Mouse (Mus musculus): ENCODE results near the gene Pitx1. TPM values are rescaled to one million over a fixed set of nuclear protein-coding genes. Genes with fewer than 3 reads are reported as not detected.

Pitx1 gene
- polyA plus RNA-seq, 1 experiment from 2014 or later: 6.3 TPM

- H3K9ac ChIP-seq (ENCODE audit: low read depth, low read length): no peak overlapping the region
- WGBS: 67% methylated on average over 7 of the region's 7 CpGs
- no peaks in the 10 kb centered on the region for H3K9me3 ChIP-seq (ENCODE audit: control insufficient read depth, low read length)
- no peaks in the 10 kb centered on the region for H3K4me1 ChIP-seq (replicated peaks; ENCODE audit: control insufficient read depth, insufficient read depth, low read length)
- H3K4me2 ChIP-seq: no peak overlapping the region
- no peak overlapping the region for H3K27ac ChIP-seq (ENCODE audit: low read depth, low read length)
- DNase-seq (ENCODE audit: low spot score) (no peak), ATAC-seq (replicated peaks; ENCODE audit: low FRiP score) (no peak)
- H3K4me3 ChIP-seq (ENCODE audit: low read depth, low read length): no peak overlapping the region
- H3K27me3 ChIP-seq (replicated peaks; ENCODE audit: control insufficient read depth, insufficient read depth, low read length): peaks cover 5% of the 10 kb centered on the region
- H3K36me3 ChIP-seq (ENCODE audit: control insufficient read depth, insufficient read depth, low read length): no peaks in the 10 kb centered on the region
Measured at GRCm38 (mm10) chr13:55855793-55856192, 19.8 kb upstream of the Pitx1 start.

GRCm38 (mm10) chr13:55852205-55852604, 16.2 kb upstream of the Pitx1 start:
- Histone ChIP-seq H3K4me3 (ENCODE audit: low read depth, low read length) (no peak overlapping the region), H3K9me3 (ENCODE audit: control insufficient read depth, low read length) (no peaks in the 10 kb centered on the region), H3K4me1 (replicated peaks; ENCODE audit: control insufficient read depth, insufficient read depth, low read length) (peaks cover 5% of the 10 kb centered on the region; the same call in 1 of the 2 replicates), H3K27me3 (replicated peaks; ENCODE audit: control insufficient read depth, insufficient read depth, low read length) (peaks cover 3% of the 10 kb centered on the region; the same call in 1 of the 2 replicates), H3K36me3 (ENCODE audit: control insufficient read depth, insufficient read depth, low read length) (no peaks in the 10 kb centered on the region), H3K27ac (ENCODE audit: low read depth, low read length) (no peak overlapping the region), H3K4me2 (no peak overlapping the region), H3K9ac (ENCODE audit: low read depth, low read length) (no peak overlapping the region)
- DNase-seq (ENCODE audit: low spot score) (no peak), ATAC-seq (replicated peaks; ENCODE audit: low FRiP score) (no peak)
- WGBS: 65% methylated on average over 3 of the region's 3 CpGs

GRCm38 (mm10) chr13:55850726-55851125, 14.7 kb upstream of the Pitx1 start:
- ATAC-seq (replicated peaks; ENCODE audit: low FRiP score): no peak
- no peak for DNase-seq (ENCODE audit: low spot score)
- H3K4me1 ChIP-seq (replicated peaks; ENCODE audit: control insufficient read depth, insufficient read depth, low read length): peaks cover 5% of the 10 kb centered on the region; the same call in 1 of the 2 replicates
- no peak overlapping the region for H3K4me3 ChIP-seq (ENCODE audit: low read depth, low read length)
- no peaks in the 10 kb centered on the region for H3K9me3 ChIP-seq (ENCODE audit: control insufficient read depth, low read length)
- 71% methylated on average over 5 of the region's 5 CpGs for WGBS
- H3K9ac ChIP-seq (ENCODE audit: low read depth, low read length): no peak overlapping the region
- H3K4me2 ChIP-seq: no peak overlapping the region
- H3K27ac ChIP-seq (ENCODE audit: low read depth, low read length): no peak overlapping the region
- peaks cover 13% of the 10 kb centered on the region; the same call in 1 of the 2 replicates for H3K27me3 ChIP-seq (replicated peaks; ENCODE audit: control insufficient read depth, insufficient read depth, low read length)
- H3K36me3 ChIP-seq (ENCODE audit: control insufficient read depth, insufficient read depth, low read length): no peaks in the 10 kb centered on the region

GRCm38 (mm10) chr13:55848604-55849190, 12.7 kb upstream of the Pitx1 start:
- H3K4me2 ChIP-seq: peak overlapping the region; percentile 7; the same call in 1 of the 2 replicates
- peaks cover 15% of the 10 kb centered on the region; the same call in 1 of the 2 replicates for H3K27me3 ChIP-seq (replicated peaks; ENCODE audit: control insufficient read depth, insufficient read depth, low read length)
- peaks cover 3% of the 10 kb centered on the region; the same call in 1 of the 2 replicates for H3K9me3 ChIP-seq (ENCODE audit: control insufficient read depth, low read length)
- peaks cover 5% of the 10 kb centered on the region; the same call in 1 of the 2 replicates for H3K4me1 ChIP-seq (replicated peaks; ENCODE audit: control insufficient read depth, insufficient read depth, low read length)
- H3K4me3 ChIP-seq (ENCODE audit: low read depth, low read length): no peak overlapping the region
- DNase-seq (ENCODE audit: low spot score) (no peak), ATAC-seq (replicated peaks; ENCODE audit: low FRiP score) (no peak)
- 55% methylated on average over 13 of the region's 13 CpGs for WGBS
- H3K27ac ChIP-seq (ENCODE audit: low read depth, low read length): no peak overlapping the region
- no peak overlapping the region for H3K9ac ChIP-seq (ENCODE audit: low read depth, low read length)
- no peaks in the 10 kb centered on the region for H3K36me3 ChIP-seq (ENCODE audit: control insufficient read depth, insufficient read depth, low read length)

GRCm38 (mm10) chr13:55847805-55848204, 11.8 kb upstream of the Pitx1 start:
- Histone ChIP-seq H3K27me3 (replicated peaks; ENCODE audit: control insufficient read depth, insufficient read depth, low read length) (peaks cover 15% of the 10 kb centered on the region; the same call in 1 of the 2 replicates), H3K4me3 (ENCODE audit: low read depth, low read length) (no peak overlapping the region), H3K9me3 (ENCODE audit: control insufficient read depth, low read length) (peaks cover 4% of the 10 kb centered on the region; the same call in 1 of the 2 replicates), H3K27ac (ENCODE audit: low read depth, low read length) (no peak overlapping the region), H3K9ac (ENCODE audit: low read depth, low read length) (no peak overlapping the region), H3K4me1 (replicated peaks; ENCODE audit: control insufficient read depth, insufficient read depth, low read length) (peaks cover 5% of the 10 kb centered on the region; the same call in 1 of the 2 replicates), H3K4me2 (peak overlapping the region; percentile 2), H3K36me3 (ENCODE audit: control insufficient read depth, insufficient read depth, low read length) (no peaks in the 10 kb centered on the region)
- DNase-seq (ENCODE audit: low spot score): no peak
- 31% methylated on average over 10 of the region's 10 CpGs for WGBS
- ATAC-seq (replicated peaks; ENCODE audit: low FRiP score): no peak

- Histone ChIP-seq H3K27me3 (replicated peaks; ENCODE audit: control insufficient read depth, insufficient read depth, low read length) (peaks cover 41% of the 10 kb centered on the region), H3K4me2 (no peak overlapping the region), H3K4me3 (ENCODE audit: low read depth, low read length) (no peak overlapping the region), H3K36me3 (ENCODE audit: control insufficient read depth, insufficient read depth, low read length) (no peaks in the 10 kb centered on the region), H3K9me3 (ENCODE audit: control insufficient read depth, low read length) (peaks cover 4% of the 10 kb centered on the region; the same call in 1 of the 2 replicates), H3K4me1 (replicated peaks; ENCODE audit: control insufficient read depth, insufficient read depth, low read length) (peaks cover 5% of the 10 kb centered on the region; the same call in 1 of the 2 replicates), H3K9ac (ENCODE audit: low read depth, low read length) (no peak overlapping the region), H3K27ac (ENCODE audit: low read depth, low read length) (no peak overlapping the region)
- ATAC-seq (replicated peaks; ENCODE audit: low FRiP score): no peak
- DNase-seq (ENCODE audit: low spot score): no peak
- WGBS: 100% methylated on average over 1 of the region's 1 CpGs
Measured at GRCm38 (mm10) chr13:55843700-55844099, 7.7 kb upstream of the Pitx1 start.

GRCm38 (mm10) chr13:55840223-55840622, 4.2 kb upstream of the Pitx1 start:
- H3K9me3 ChIP-seq (ENCODE audit: control insufficient read depth, low read length): peaks cover 4% of the 10 kb centered on the region; the same call in 1 of the 2 replicates
- H3K4me2 ChIP-seq: no peak overlapping the region
- H3K27ac ChIP-seq (ENCODE audit: low read depth, low read length): no peak overlapping the region
- WGBS: 58% methylated on average over 14 of the region's 14 CpGs
- ATAC-seq (replicated peaks; ENCODE audit: low FRiP score) (no peak), DNase-seq (ENCODE audit: low spot score) (no peak)
- peaks cover 66% of the 10 kb centered on the region for H3K27me3 ChIP-seq (replicated peaks; ENCODE audit: control insufficient read depth, insufficient read depth, low read length)
- H3K4me3 ChIP-seq (ENCODE audit: low read depth, low read length): no peak overlapping the region
- H3K9ac ChIP-seq (ENCODE audit: low read depth, low read length): no peak overlapping the region
- no peaks in the 10 kb centered on the region for H3K36me3 ChIP-seq (ENCODE audit: control insufficient read depth, insufficient read depth, low read length)
- no peaks in the 10 kb centered on the region for H3K4me1 ChIP-seq (replicated peaks; ENCODE audit: control insufficient read depth, insufficient read depth, low read length)

GRCm38 (mm10) chr13:55836786-55837780, 1.1 kb upstream of the Pitx1 start:
- H3K9ac ChIP-seq (ENCODE audit: low read depth, low read length): no peak overlapping the region
- no peak overlapping the region for H3K4me3 ChIP-seq (ENCODE audit: low read depth, low read length)
- H3K4me2 ChIP-seq: no peak overlapping the region
- no peaks in the 10 kb centered on the region for H3K9me3 ChIP-seq (ENCODE audit: control insufficient read depth, low read length)
- DNase-seq (ENCODE audit: low spot score): no peak
- WGBS: 3% methylated on average over 32 of the region's 32 CpGs
- H3K27me3 ChIP-seq (replicated peaks; ENCODE audit: control insufficient read depth, insufficient read depth, low read length): peaks cover 95% of the 10 kb centered on the region
- no peak for ATAC-seq (replicated peaks; ENCODE audit: low FRiP score)
- H3K27ac ChIP-seq (ENCODE audit: low read depth, low read length): no peak overlapping the region
- H3K4me1 ChIP-seq (replicated peaks; ENCODE audit: control insufficient read depth, insufficient read depth, low read length): no peaks in the 10 kb centered on the region
- H3K36me3 ChIP-seq (ENCODE audit: control insufficient read depth, insufficient read depth, low read length): no peaks in the 10 kb centered on the region

Measured in liver, embryonic 11.5 days (tissue).